Mouse (Mus musculus) frontal cortex, postnatal 36 days (tissue): Measurements from ENCODE around the gene Tnip1.

Experiments used
- DNase-seq, 2 experiments: peaks; one replicate each; pipeline ENCODE4 v3.0.0; 2022; ENCODE audit warnings: low spot score in 2 of 2

Tnip1 gene

GRCm38 (mm10) chr11:54934198-54934597 is 28.5 kb downstream of the Tnip1 start:
- DNase-seq: no peak

- no peak for DNase-seq
These were observed 30.2 kb downstream of the Tnip1 start for GRCm38 (mm10) chr11:54932540-54932939.

- peak; percentile 42 to 51 for DNase-seq
These were observed 31.2 kb downstream of the Tnip1 start for GRCm38 (mm10) chr11:54931405-54932093.

- DNase-seq: peak; percentile 38 to 58
These were observed 32.3 kb downstream of the Tnip1 start for GRCm38 (mm10) chr11:54930318-54930979.

GRCm38 (mm10) chr11:54929744-54930143 is 33.0 kb downstream of the Tnip1 start:
- no peak for DNase-seq

- DNase-seq: no peak
These were observed 33.4 kb downstream of the Tnip1 start for GRCm38 (mm10) chr11:54929290-54929689.

GRCm38 (mm10) chr11:54928886-54929285 is 33.8 kb downstream of the Tnip1 start:
- no peak for DNase-seq

- no peak for DNase-seq
These were observed 34.5 kb downstream of the Tnip1 start for GRCm38 (mm10) chr11:54928219-54928618.

- DNase-seq: peak; percentile 48 to 56
These were observed 35.2 kb downstream of the Tnip1 start for GRCm38 (mm10) chr11:54927346-54928140.

- no peak for DNase-seq
These were observed 38.6 kb downstream of the Tnip1 start for GRCm38 (mm10) chr11:54924145-54924544.

- no peak for DNase-seq
These were observed 40.2 kb downstream of the Tnip1 start for GRCm38 (mm10) chr11:54922488-54922887.

- no peak for DNase-seq
These were observed 40.9 kb downstream of the Tnip1 start for GRCm38 (mm10) chr11:54921798-54922197.

GRCm38 (mm10) chr11:54920973-54921580 is 41.6 kb downstream of the Tnip1 start:
- DNase-seq: no peak

GRCm38 (mm10) chr11:54920127-54920972 is 42.4 kb downstream of the Tnip1 start:
- no peak for DNase-seq

- no peak for DNase-seq
These were observed 44.4 kb downstream of the Tnip1 start for GRCm38 (mm10) chr11:54918273-54918672.

- DNase-seq: no peak
These were observed 45.3 kb downstream of the Tnip1 start for GRCm38 (mm10) chr11:54917461-54917860.

- DNase-seq: no peak
These were observed 48.9 kb downstream of the Tnip1 start for GRCm38 (mm10) chr11:54913841-54914240.

GRCm38 (mm10) chr11:54912503-54913316 is 50.0 kb downstream of the Tnip1 start:
- no peak for DNase-seq

- DNase-seq: no peak
These were observed 50.8 kb downstream of the Tnip1 start for GRCm38 (mm10) chr11:54911671-54912502.
